Mouse (Mus musculus) liver (tissue): ENCODE measurements around the gene Gm5148.

ENCODE experiments used
- DNase-seq: peaks from one replicate; pipeline ENCODE4 v3.0.0-alpha.2; 2020; ENCODE audit warnings: mixed read lengths

Gm5148 gene

GRCm38 (mm10) chr3:37737407-37737806, 13.1 kb upstream of the Gm5148 start:
- DNase-seq: no peak

GRCm38 (mm10) chr3:37735166-37735565, 10.9 kb upstream of the Gm5148 start:
- no peak for DNase-seq

DNA sequence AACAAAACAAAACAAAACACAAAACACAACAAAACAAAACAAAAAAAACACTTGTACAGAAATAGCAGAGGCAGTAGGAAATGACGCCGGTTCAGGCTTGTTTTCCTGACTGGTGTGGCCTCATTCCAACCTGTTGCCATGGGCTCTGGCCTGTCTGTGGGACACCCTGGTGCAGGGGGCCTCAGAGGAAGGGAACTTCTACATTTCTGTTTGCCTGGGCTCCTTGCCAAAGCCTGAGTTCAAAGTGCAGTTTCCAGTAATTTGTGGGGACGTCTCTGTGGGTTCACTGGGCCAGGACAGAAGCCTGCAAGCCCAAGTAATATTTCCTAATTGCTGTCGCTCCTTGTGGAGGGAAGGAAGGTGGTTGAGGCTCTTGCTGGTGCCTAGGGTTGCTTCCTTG, 4.9 kb upstream of the Gm5148 start:
- peak; percentile 66 for DNase-seq

DNA sequence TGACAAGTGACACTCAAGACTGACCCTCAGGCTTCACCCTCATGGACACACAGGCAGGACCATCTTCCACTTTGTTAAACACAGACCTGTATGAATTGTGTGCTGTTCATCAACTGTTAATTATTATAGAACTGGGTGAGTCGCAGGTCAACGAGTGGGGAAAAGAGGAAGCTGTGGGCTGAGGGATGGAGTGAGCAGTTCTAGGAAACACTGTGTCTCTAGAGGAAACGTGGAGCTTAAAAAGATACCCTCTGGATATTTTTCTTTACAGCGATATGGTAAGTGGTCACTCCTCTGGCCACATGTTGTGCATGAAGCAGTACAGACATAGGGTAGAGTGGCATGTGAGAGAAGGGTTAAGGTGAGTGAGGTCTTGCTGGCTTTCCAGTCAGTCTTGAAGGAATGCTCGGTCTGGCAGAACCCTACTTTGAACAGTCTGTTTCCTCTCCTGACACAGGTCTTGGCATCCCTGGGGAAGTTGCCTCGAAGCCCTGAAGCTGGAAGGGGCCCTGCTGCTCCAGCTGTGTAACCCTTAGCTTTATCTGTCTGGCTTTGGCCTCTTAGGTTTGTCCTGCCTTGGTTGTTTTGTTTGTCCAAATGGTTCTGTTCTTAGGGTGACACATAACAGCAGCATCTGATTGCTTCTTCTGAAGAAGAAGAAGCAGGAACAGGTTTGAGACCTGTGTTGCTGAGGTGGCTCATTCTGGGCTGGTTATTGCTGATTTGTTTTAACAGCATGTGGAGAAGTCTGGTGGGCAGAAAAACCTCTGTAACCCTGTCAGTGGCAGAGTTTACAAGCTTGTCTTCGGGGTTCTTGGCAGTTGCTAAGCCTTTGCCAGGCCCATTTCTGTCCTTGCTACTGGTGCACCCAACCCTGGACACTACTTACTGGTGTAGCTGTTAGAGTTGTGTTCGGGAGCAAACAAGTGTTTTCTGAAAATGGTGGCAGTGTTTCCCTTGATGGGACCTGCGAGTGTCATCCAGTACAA, 4.1 kb upstream of the Gm5148 start:
- DNase-seq: no peak

DNA sequence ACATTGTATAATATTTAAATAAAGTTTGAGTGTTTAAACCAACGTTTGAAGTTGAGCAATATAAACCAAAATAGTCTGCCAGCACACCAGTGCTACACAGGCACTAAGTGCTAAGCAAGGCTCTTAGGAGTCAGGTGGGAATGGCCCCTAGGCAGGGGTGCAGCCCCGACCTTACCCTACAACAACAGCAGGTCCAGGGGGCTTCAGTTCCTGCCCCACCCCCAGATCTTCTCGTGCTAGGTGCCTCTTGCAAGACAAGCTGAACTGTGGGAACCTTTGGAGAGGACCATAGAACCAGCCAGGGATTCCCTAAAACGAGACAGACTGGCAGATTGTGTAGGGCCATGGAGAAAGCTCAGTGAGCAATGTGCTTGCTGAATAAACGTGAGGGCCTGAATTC, 3.1 kb upstream of the Gm5148 start:
- no peak for DNase-seq

GRCm38 (mm10) chr3:37726501-37727140, 2.3 kb upstream of the Gm5148 start:
- no peak for DNase-seq

- no peak for DNase-seq
Observed at GRCm38 (mm10) chr3:37724946-37725735, 851 bp upstream of the Gm5148 start.

- DNase-seq: no peak
Observed at GRCm38 (mm10) chr3:37723662-37724170, 574 bp downstream of the Gm5148 start.

DNA sequence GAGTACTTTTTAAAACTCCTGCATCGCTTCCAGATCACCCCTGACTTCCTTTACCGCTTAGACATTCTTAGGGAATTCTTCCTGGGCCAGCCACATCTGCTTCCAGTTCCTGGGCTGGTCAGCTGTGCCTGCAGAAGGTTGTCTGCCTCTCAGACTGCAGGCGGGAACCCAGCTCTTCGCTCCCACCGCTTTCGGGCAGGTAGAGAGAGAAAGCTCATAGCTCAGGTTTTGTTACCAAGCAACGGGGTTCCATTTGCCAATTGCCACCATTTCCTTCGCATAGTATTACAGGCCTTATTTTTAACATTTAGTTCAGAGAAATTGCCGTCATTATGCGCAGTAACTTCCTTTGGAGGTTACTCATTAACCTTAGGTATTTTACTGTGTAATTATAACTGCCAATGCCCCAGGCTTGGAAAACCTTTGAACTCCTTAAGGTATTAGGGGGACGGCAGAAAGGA, 1.2 kb downstream of the Gm5148 start:
- DNase-seq: peak; percentile 9

GRCm38 (mm10) chr3:37722487-37723060, 1.7 kb downstream of the Gm5148 start:
- no peak for DNase-seq

DNA sequence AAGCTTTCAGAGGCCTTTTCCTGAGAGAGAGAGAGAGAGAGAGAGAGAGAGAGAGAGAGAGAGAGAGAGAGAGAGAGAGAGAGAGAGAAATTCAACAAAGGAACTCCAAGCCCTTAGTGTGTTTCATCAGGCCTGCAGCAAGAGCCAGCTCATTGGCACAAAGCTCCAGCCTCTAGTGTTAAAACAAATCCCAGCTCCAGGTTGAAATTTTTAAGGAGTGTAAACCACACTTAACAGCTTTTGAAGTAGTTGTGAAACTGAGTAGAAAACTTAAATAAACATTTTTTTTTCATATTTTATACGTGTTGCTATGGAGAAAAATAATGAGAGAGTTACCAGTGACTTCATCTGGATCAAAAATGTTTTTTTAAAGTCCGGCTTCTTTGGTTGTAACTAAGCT, 7.3 kb downstream of the Gm5148 start:
- DNase-seq: no peak

DNA sequence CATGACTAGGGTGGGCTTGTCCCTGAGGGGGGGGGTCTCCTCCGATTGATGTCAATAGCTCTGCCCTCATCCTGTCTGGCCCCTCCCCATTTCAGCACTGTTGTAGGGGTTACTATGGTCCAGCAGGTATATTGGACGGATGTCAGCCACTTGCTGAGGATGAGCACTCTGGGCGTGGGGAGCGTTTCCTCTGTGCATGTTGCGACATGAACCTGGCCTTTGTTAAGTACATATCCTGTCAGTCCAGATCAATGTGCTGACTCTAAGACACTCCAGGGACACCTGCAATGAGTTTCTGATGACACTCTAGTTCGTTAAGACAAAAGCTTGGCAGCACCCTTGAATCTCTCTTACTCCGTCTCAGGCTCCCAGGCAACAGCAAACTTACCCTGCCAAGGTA, 8.6 kb downstream of the Gm5148 start:
- no peak for DNase-seq

DNA sequence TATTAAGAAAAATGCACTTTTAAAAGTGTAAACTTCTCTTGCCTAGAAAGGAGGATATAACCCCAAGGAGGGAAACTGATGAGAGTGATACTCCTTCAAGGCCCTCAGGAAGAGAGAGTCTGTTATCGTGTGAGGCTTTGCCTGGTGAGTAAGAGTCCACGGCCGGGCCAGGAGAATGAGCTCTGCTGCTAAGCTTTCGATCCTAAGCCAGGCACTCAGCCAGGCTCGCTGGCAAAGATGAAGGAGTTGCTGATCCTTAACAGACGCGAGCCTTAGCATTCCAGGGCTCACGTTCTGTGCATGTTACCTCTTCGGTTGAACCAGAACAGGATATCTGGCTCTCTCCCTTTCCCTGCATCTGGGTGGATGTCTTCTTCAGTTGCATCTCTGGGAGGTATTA, 11.8 kb downstream of the Gm5148 start:
- peak; percentile 26 for DNase-seq

- no peak for DNase-seq
Observed at GRCm38 (mm10) chr3:37711639-37712038, 12.7 kb downstream of the Gm5148 start.

DNA sequence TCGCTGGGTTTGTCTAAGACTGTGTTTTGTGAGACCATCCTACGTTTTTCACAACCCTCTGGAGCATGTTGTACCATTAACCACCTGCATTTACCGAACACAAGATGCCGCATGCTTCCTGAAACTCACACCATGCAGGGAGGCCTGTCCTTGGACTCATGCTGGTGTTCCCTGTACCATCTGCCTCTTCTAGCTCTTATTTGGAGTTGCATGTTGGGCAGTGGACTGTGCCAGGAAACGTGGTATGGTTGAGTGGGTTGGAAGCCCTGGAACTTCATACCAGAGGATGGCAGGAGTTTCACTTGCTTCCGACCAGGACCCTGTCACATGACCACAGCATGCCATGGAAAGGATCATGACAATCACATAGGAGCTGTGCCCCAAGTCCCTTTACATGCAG, 16.5 kb downstream of the Gm5148 start:
- no peak for DNase-seq

GRCm38 (mm10) chr3:37706439-37706838, 17.9 kb downstream of the Gm5148 start:
- DNase-seq: no peak

DNA sequence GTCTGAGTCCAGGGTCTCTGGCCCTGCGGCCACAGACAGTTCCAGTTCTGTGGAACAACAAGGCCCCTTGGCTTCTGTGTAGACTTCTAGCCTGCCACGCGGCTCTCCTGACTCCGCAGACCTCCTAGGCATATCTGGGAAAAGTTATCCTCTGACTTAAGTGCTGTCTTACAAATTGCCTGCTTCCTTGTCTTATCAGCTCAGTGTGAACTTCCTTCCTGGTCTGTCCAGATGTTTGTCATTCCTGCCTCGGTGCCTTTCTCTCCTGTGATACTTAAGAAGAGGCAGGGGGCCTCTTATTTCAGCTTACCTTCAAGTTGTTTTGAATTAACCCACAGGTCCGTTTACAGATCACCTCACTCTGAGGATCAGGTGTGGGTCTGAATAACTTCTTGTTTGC, 18.9 kb downstream of the Gm5148 start:
- no peak for DNase-seq

DNA sequence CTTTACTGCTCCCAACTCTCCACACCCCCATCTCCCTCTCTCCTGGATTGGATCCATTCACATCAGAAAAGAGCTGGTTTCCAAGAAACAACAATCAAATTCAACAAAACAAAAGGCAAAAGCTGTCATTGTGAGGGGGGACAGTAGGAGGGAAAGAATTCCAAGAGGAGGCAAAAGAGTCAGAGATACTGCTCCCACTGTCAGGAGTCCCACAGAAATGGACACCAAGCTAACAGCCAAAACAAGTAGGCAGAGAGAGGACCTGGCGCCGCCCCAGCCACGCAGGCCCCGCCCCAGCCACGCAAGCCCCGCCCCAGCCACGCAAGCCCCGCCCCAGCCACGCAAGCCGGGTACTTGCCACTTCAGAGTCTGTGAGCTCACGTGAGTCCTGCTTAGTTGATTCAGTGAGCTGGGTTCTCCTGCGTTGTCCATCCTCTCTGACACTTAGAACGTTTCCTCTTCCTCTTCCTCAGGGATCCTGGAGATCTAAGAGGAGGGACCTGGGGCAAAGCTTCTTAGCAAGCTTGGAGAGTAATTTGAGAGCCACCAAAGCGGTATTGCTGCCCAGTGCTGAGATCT, 19.5 kb downstream of the Gm5148 start:
- peak; percentile 55 for DNase-seq

GRCm38 (mm10) chr3:37703066-37703465, 21.2 kb downstream of the Gm5148 start:
- DNase-seq: no peak

DNA sequence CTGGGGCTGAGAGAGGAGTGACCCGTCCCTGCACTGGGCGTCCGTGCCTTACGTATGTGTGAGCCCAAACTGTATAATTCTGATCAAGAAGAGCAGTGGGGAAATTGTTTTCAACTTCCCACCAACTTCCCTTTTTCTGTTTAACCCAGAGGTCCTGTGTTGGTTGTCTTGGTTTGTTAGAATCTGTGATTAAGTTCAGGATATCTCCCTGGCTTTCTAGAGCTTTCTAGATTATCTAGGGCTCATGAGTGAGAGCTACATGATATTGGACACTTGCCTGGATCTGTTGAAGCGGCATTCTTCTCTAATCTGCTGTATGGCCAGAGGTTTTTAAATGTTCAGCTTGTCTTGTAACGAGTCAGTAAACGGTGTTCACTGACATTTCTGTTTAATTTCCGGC, 30.7 kb downstream of the Gm5148 start:
- no peak for DNase-seq

- no peak for DNase-seq
Observed at GRCm38 (mm10) chr3:37692945-37693344, 31.3 kb downstream of the Gm5148 start.
